Mouse (Mus musculus): ENCODE results near the gene Gm20547.

DNA sequence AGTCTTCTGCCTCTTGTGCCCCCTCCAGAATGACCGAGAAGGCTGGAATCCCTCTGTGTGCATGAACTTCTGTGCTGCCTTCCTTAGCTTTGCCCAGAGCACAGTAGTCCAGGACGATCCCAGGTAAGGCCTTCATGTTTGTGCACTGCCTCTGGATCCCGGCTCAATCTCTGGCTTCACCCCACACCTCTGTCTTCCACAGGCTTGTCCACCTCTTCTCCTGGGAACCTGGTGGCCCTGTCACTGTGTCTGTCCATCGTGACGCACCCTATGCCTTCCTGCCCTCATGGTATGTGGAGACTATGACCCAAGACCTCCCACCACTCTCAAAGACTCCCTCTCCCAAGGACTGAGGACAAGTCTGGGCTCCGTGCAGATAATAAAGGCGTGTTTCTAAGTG, 43.1 kb downstream of the Gm20547 start:
- TF ChIP-seq CTCF (IDR thresholded peaks at IDR 0.05; ENCODE audit: low read depth, low read length) (no peak), EP300 (IDR thresholded peaks at IDR 0.05; ENCODE audit: insufficient read depth, low read depth, low read length) (no peak)
